Mouse (Mus musculus): ENCODE measurements around the gene Dennd1a. TPM values are rescaled to one million over a fixed set of nuclear protein-coding genes. Genes with fewer than 3 reads are reported as not detected.

The Dennd1a gene
- polyA plus RNA-seq, 1 experiment from 2014 or later, result 18.1 TPM

DNA sequence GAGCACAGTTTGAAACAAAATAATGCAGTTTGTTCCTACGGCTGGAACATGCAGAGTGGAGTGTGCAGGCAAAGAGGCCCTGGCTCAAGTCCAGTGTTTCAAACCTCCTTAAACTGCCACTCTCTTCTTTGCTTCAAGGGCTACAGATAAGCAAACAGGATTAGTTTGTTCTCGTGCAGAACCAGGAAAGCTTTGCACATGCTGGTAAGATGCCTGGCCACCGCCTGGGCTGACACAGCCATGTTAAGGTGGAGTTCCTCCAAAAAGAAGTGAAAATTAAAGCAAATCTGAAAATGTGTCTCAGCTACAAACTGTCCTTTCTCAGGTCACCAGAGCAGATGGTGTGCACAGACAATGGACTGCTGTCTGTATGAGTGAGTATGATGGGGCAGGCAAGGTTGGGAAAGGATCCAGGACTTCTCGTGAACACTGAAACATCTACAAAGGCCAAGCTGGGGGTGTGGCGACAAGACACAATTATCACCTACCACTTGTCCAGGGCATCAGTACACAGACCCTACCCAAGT lies 273.3 kb downstream of the Dennd1a start:
- Histone ChIP-seq H3K4me1 (peaks cover 27% of the 10 kb centered on the region), H3K36me3 (no peaks in the 10 kb centered on the region), H3K9ac (replicated peaks) (no peak overlapping the region), H3K4me2 (replicated peaks) (peak overlapping the region; percentile 28; the same call in 1 of the 2 replicates), H3K27me3 (no peaks in the 10 kb centered on the region), H3K9me3 (no peaks in the 10 kb centered on the region), H3K27ac (replicated peaks) (peak overlapping the region; percentile 87), H3K4me3 (no peak overlapping the region)
- peak; percentile 81 for ATAC-seq (replicated peaks)
- WGBS, result 7% methylated on average over 5 of the region's 5 CpGs

GRCm38 (mm10) chr2:38007238-38007637 lies 280.0 kb downstream of the Dennd1a start:
- Histone ChIP-seq H3K9me3 (no peaks in the 10 kb centered on the region), H3K4me1 (peaks cover 10% of the 10 kb centered on the region), H3K4me3 (no peak overlapping the region), H3K27ac (replicated peaks) (0 out of 2 replicates have a peak overlapping the region, but pooled peaks have one; percentile 3), H3K4me2 (replicated peaks) (no peak overlapping the region), H3K27me3 (no peaks in the 10 kb centered on the region), H3K36me3 (no peaks in the 10 kb centered on the region), H3K9ac (replicated peaks) (no peak overlapping the region)
- ATAC-seq (replicated peaks), result no peak
- 44% methylated on average over 1 of the region's 1 CpGs for WGBS

- Histone ChIP-seq H3K36me3 (no peaks in the 10 kb centered on the region), H3K9ac (replicated peaks) (no peak overlapping the region), H3K27me3 (no peaks in the 10 kb centered on the region), H3K4me3 (no peak overlapping the region), H3K4me2 (replicated peaks) (no peak overlapping the region), H3K9me3 (no peaks in the 10 kb centered on the region), H3K4me1 (peaks cover 8% of the 10 kb centered on the region), H3K27ac (replicated peaks) (no peak overlapping the region)
- WGBS, result 74% methylated on average over 9 of the region's 9 CpGs
- no peak for ATAC-seq (replicated peaks)
Measured at GRCm38 (mm10) chr2:38003183-38003680, 284.0 kb downstream of the Dennd1a start.

- no peak overlapping the region for H3K9ac ChIP-seq (replicated peaks)
- H3K4me1 ChIP-seq, result peaks cover 9% of the 10 kb centered on the region
- no peaks in the 10 kb centered on the region for H3K9me3 ChIP-seq
- WGBS, result 100% methylated on average over 1 of the region's 1 CpGs
- no peak overlapping the region for H3K4me3 ChIP-seq
- H3K36me3 ChIP-seq, result no peaks in the 10 kb centered on the region
- H3K27me3 ChIP-seq, result no peaks in the 10 kb centered on the region
- ATAC-seq (replicated peaks), result no peak
- no peak overlapping the region for H3K27ac ChIP-seq (replicated peaks)
- H3K4me2 ChIP-seq (replicated peaks), result no peak overlapping the region
Measured at GRCm38 (mm10) chr2:38001004-38001403, 286.2 kb downstream of the Dennd1a start.

DNA sequence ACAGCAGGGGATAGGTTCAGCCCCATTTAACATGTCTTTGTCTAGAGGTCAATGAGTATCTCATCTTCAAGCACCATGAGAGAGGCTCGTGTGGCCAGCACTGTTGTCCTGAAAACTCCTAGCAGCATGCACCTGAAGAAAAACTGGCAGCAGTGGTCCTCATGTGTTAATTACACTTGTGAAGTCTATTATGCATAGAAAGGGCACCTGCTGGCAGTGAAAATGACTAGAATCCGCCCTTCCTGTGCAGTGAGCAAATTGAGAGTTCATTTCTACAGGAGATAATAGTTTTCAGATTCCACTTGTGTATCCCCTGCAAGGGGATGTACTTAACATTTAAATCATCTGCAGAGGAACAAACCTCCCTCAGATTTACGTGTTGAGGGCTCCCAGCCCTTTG lies 289.2 kb downstream of the Dennd1a start:
- ATAC-seq (replicated peaks), result no peak
- Histone ChIP-seq H3K4me1 (peaks cover 9% of the 10 kb centered on the region), H3K9ac (replicated peaks) (no peak overlapping the region), H3K4me2 (replicated peaks) (no peak overlapping the region), H3K27me3 (no peaks in the 10 kb centered on the region), H3K36me3 (no peaks in the 10 kb centered on the region), H3K9me3 (no peaks in the 10 kb centered on the region), H3K4me3 (no peak overlapping the region), H3K27ac (replicated peaks) (no peak overlapping the region)
- 20% methylated on average over 3 of the region's 3 CpGs for WGBS

DNA sequence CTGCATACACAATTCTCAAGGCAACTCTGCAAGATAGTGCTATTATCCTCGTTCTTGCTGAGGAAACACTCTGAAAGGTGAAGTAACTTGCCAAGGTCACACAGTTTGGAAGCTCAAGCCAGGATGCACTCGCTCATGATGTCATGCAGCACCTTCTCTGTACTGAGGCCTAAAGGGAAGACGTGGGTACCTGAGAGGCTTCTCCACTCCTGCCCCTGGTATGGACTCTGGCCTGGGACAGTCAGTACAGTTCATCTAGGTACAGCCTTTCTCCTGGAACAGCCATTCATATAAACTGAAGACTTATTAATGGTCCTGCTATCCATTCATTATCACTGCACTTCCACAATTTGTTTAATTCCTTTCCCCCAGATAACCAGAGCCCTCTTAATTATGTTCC lies 298.1 kb downstream of the Dennd1a start:
- Histone ChIP-seq H3K4me3 (no peak overlapping the region), H3K9ac (replicated peaks) (no peak overlapping the region), H3K9me3 (no peaks in the 10 kb centered on the region), H3K27me3 (no peaks in the 10 kb centered on the region), H3K27ac (replicated peaks) (no peak overlapping the region), H3K4me2 (replicated peaks) (no peak overlapping the region), H3K36me3 (no peaks in the 10 kb centered on the region), H3K4me1 (peaks cover 15% of the 10 kb centered on the region)
- 72% methylated on average over 3 of the region's 3 CpGs for WGBS
- ATAC-seq (replicated peaks), result no peak

DNA sequence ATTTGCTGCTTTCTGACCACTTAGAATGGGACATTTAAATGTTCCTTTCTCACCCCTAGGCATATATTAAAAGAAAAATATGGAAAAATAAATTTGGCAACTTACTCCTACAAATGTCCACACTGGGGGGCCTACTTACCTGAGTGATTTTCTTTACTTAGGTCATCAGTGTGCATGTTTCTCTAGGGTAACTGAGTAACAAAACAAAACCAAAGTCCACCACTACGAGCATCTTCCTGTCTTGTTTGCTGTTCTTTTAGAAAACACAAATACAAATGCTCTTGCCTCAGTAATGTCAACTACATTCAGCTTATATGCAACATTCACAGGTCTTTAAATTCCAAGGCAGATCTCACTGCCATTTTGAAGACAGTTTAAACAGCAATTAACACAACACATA lies 298.9 kb downstream of the Dennd1a start:
- H3K9ac ChIP-seq (replicated peaks), result no peak overlapping the region
- H3K9me3 ChIP-seq, result no peaks in the 10 kb centered on the region
- 83% methylated on average over 1 of the region's 1 CpGs for WGBS
- no peak for ATAC-seq (replicated peaks)
- no peak overlapping the region for H3K4me3 ChIP-seq
- peaks cover 17% of the 10 kb centered on the region for H3K4me1 ChIP-seq
- no peaks in the 10 kb centered on the region for H3K36me3 ChIP-seq
- H3K4me2 ChIP-seq (replicated peaks), result no peak overlapping the region
- no peak overlapping the region for H3K27ac ChIP-seq (replicated peaks)
- H3K27me3 ChIP-seq, result no peaks in the 10 kb centered on the region

GRCm38 (mm10) chr2:37985690-37986222 lies 301.4 kb downstream of the Dennd1a start:
- no peaks in the 10 kb centered on the region for H3K27me3 ChIP-seq
- H3K4me1 ChIP-seq, result peaks cover 39% of the 10 kb centered on the region
- no peaks in the 10 kb centered on the region for H3K36me3 ChIP-seq
- ATAC-seq (replicated peaks), result no peak
- WGBS, result 24% methylated on average over 5 of the region's 5 CpGs
- no peak overlapping the region for H3K4me2 ChIP-seq (replicated peaks)
- H3K27ac ChIP-seq (replicated peaks), result 0 out of 2 replicates have a peak overlapping the region, but pooled peaks have one; percentile 45
- H3K9me3 ChIP-seq, result no peaks in the 10 kb centered on the region
- H3K9ac ChIP-seq (replicated peaks), result no peak overlapping the region
- no peak overlapping the region for H3K4me3 ChIP-seq

DNA sequence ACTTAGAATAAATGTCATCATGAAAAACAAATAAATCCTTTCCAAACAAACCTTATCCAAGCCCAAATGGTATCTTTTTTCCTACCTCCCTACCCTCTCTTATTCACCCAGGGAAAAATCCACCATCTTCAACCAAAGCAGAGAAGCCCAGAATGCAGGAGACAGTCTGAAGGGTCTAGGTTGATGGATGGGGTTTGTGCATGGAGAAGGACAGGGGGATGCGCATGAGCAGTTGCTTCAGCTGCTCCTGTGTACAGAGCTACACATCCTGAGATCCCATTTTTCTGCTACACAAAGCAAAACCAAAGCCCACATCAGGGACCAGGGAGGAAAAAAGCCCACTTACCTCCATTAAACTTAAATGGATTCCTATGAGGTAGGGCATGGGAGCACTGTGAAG lies 304.5 kb downstream of the Dennd1a start:
- Histone ChIP-seq H3K4me3 (no peak overlapping the region), H3K27ac (replicated peaks) (peak overlapping the region; percentile 49; the same call in 1 of the 2 replicates), H3K4me2 (replicated peaks) (no peak overlapping the region), H3K27me3 (no peaks in the 10 kb centered on the region), H3K9ac (replicated peaks) (no peak overlapping the region), H3K4me1 (peaks cover 42% of the 10 kb centered on the region), H3K36me3 (no peaks in the 10 kb centered on the region), H3K9me3 (no peaks in the 10 kb centered on the region)
- ATAC-seq (replicated peaks), result no peak; the same call in 1 of the 2 replicates
- WGBS, result 87% methylated on average over 1 of the region's 1 CpGs

DNA sequence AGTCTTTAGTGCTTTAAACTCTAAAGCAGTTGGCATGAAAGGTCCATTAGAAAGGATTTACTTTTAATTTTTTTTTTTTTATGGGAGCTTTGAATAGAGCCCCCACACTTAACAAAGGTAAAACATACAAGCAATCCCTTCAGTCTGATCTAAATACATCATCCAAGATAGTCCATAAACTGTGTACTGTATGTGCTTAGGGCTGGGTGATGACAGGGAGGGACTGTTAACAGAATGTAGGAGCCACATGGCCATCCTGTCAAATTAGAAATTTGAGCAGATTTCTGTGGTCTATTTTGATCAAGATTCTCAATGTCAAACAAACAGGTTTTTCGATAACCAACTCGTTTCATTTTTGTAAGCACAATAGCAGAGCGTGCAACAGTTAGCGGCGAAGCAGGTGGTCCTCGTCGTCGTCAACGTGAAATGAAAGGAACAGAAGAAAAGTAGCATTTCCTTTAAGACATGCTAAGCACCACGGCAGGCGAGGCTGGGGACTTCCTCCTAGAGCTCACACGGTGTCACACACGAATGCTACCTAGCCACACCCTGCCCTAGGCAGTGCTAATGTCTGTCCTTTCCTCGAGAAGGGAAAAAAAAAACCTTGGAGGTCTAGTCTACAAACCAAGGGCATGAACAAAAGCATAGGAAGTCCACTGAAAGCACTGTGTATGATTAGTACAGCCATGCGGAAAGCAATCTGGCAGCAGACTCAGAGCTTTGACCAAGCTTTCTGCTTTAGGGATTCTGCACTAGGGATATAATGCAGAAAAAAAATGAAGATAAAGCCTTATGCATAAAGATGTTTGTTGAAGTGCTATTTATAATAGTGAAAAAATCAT lies 305.4 kb downstream of the Dennd1a start:
- 23% methylated on average over 15 of the region's 15 CpGs for WGBS
- Histone ChIP-seq H3K27ac (replicated peaks) (peak overlapping the region; percentile 52; the same call in 1 of the 2 replicates), H3K36me3 (no peaks in the 10 kb centered on the region), H3K4me3 (no peak overlapping the region), H3K9ac (replicated peaks) (0 out of 2 replicates have a peak overlapping the region, but pooled peaks have one; percentile 22), H3K4me2 (replicated peaks) (peak overlapping the region; percentile 31), H3K4me1 (peaks cover 42% of the 10 kb centered on the region), H3K9me3 (no peaks in the 10 kb centered on the region), H3K27me3 (no peaks in the 10 kb centered on the region)
- ATAC-seq (replicated peaks), result peak; percentile 66

- H3K27me3 ChIP-seq, result no peaks in the 10 kb centered on the region
- no peaks in the 10 kb centered on the region for H3K36me3 ChIP-seq
- H3K9ac ChIP-seq (replicated peaks), result no peak overlapping the region
- H3K4me1 ChIP-seq, result peaks cover 8% of the 10 kb centered on the region
- H3K9me3 ChIP-seq, result no peaks in the 10 kb centered on the region
- no peak for ATAC-seq (replicated peaks)
- H3K4me2 ChIP-seq (replicated peaks), result no peak overlapping the region
- 73% methylated on average over 3 of the region's 3 CpGs for WGBS
- no peak overlapping the region for H3K27ac ChIP-seq (replicated peaks)
- no peak overlapping the region for H3K4me3 ChIP-seq
Measured at GRCm38 (mm10) chr2:37974201-37974600, 313.0 kb downstream of the Dennd1a start.

- WGBS, result 69% methylated on average over 6 of the region's 6 CpGs
- Histone ChIP-seq H3K9me3 (no peaks in the 10 kb centered on the region), H3K27me3 (no peaks in the 10 kb centered on the region), H3K27ac (replicated peaks) (no peak overlapping the region), H3K4me3 (no peak overlapping the region), H3K4me2 (replicated peaks) (no peak overlapping the region), H3K9ac (replicated peaks) (no peak overlapping the region), H3K36me3 (no peaks in the 10 kb centered on the region), H3K4me1 (peaks cover 8% of the 10 kb centered on the region)
- ATAC-seq (replicated peaks), result no peak
Measured at GRCm38 (mm10) chr2:37972621-37973020, 314.6 kb downstream of the Dennd1a start.

All from forebrain, embryonic 15.5 days (tissue).